In the genomic region with DNA sequence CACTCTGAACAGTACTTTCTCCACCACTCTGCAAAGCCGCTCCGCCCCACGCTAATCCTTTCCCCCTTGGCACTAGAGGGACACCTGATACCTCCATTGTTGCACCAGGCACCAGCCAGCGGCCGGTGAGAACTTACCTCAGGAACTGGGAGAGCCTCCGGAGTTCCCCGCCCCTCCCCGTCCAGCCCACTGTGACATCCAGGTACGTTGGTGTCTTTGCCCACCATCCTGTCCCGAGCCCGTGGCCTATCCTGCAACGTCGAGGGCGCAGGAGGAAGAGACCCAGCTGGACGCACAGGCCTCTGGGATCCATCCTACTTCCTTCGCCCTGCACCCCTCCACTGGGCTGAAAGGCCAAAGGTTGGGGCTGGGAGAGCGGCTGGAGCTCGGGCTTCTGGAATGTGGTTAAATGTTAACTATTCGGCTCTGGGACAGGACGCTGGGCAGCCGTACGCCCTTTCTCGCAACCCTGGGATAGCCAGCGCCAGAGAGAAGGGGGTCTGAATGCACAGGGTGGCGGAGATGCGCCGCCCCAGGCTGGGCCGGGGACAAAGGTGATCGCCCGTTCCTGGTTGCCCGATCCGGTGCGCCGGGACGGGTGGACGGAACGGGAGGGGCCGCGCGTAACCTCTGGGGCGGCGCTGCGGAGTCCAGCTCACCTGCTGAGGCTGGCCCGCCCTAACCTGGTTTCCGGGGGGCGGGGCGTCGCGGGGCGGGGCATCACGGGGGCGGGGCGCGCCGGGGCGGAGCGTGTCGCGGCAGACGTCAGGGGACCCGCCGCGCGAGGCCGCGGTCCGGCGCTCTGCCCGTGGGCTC, we compare ENCODE assay signal across 8 mouse cellular contexts. TPM values are rescaled to one million over a fixed set of nuclear protein-coding genes. Genes with fewer than 3 reads are reported as not detected.
DNase-seq lines count a peak whose midpoint lies in the region; ATAC-seq and TF ChIP-seq lines count a peak whose summit lies in the region.

No protein-coding gene starts in this region.

- TF ChIP-seq POLR2A in kidney, adult 2 months (IDR thresholded peaks at IDR 0.05; ENCODE audit: low read depth, low read length) = peak; percentile 59

- ATAC-seq in lung, embryonic 15.5 days (ENCODE audit: borderline replicate concordance, extremely low read depth, low FRiP score, low TSS enrichment) = peak; percentile 53

- H3K27ac ChIP-seq in kidney, adult 2 months (ENCODE audit: insufficient read depth, low read depth, low read length) = peak overlapping the region; percentile 97
- peak overlapping the region; percentile 97 for H3K27ac ChIP-seq in lung, embryonic 15.5 days

- DNase-seq in layer of hippocampus, postnatal 10 days (ENCODE audit: low spot score in 2 of 2) = peak; percentile 32 to 59
- DNase-seq in layer of hippocampus, adult 9-10 months (ENCODE audit: low spot score) = no peak
- DNase-seq in cerebellum, adult 11 months = peak; percentile 71
- peak; percentile 44 for DNase-seq in forelimb bud, embryonic 11.5 days (ENCODE audit: low read depth, low spot score)
- peak; percentile 94 for DNase-seq in kidney, adult 2 months
- peak; percentile 71 for DNase-seq in ovary, postnatal 36 days (ENCODE audit: low spot score)
- no peak for DNase-seq in left cerebral cortex, postnatal 10 days (ENCODE audit: extremely low spot score in 1 of 2, low spot score in 2 of 2)

- 3% methylated on average over 67 of the region's 69 CpGs for WGBS in kidney, adult 2 months
- WGBS in lung, embryonic 15.5 days = 4% methylated on average over 60 of the region's 69 CpGs

- H3K4me3 ChIP-seq in kidney, adult 2 months (ENCODE audit: insufficient read depth, low read depth, low read length) = peak overlapping the region; percentile 85
- H3K4me3 ChIP-seq in lung, embryonic 15.5 days = peak overlapping the region; percentile 83

- TF ChIP-seq CTCF in kidney, adult 2 months (conservative IDR thresholded peaks at IDR 0.05; ENCODE audit: insufficient read depth, insufficient read length, low read depth, low read length) = 0 out of 2 replicates have a peak, but pooled peaks have one; percentile 4

- intact Hi-C loops in left cerebral cortex, postnatal 10 days (cut with DNase I) = no loop called here

- H3K4me1 ChIP-seq in kidney, adult 2 months (ENCODE audit: control insufficient read depth, insufficient read depth, low read length) = peaks cover 25% of the 10 kb centered on the region; the same call in 1 of the 2 replicates
- H3K4me1 ChIP-seq in lung, embryonic 15.5 days = peaks cover 32% of the 10 kb centered on the region

- no peaks in the 10 kb centered on the region for H3K27me3 ChIP-seq in kidney, adult 2 months (replicated peaks; ENCODE audit: control insufficient read depth, insufficient read depth, low read length)
- H3K27me3 ChIP-seq in lung, embryonic 15.5 days = peaks cover 19% of the 10 kb centered on the region

- peak overlapping the region; percentile 69 for H3K9ac ChIP-seq in lung, embryonic 15.5 days

- peak overlapping the region; percentile 98 for H3K4me2 ChIP-seq in lung, embryonic 15.5 days

- no peaks in the 10 kb centered on the region for H3K36me3 ChIP-seq in kidney, adult 2 months (ENCODE audit: control insufficient read depth, insufficient read depth, low read length)
- peaks cover 4% of the 10 kb centered on the region; the same call in 1 of the 2 replicates for H3K36me3 ChIP-seq in lung, embryonic 15.5 days

- no peaks in the 10 kb centered on the region for H3K9me3 ChIP-seq in lung, embryonic 15.5 days

RNA-seq across cellular contexts. Expression of a gene that starts 1.4 kb away (rescaled TPM):
- 100 to 1,000 TPM; 180 to 199 TPM for total RNA-seq in layer of hippocampus, postnatal 10 days (2021)
- polyA plus RNA-seq in kidney, adult 2 months (2012; rRNA removed) = 63.4 and 75.3 TPM in 2 replicates
- polyA plus RNA-seq in lung, embryonic 15.5 days (2015; fragmentation: Nextera tagmentation; extraction: Ambion mirVana) = 18.6 and 20.8 TPM in 2 replicates
- total RNA-seq in left cerebral cortex, postnatal 10 days (2021) = 100 to 1,000 TPM; 222 to 234 TPM

RNA-seq across cellular contexts. Expression of a gene that starts 38.8 kb away (rescaled TPM):
- 10 to 100 TPM in 1 of 2 experiments, 1 to 10 TPM in 1; 9.2 to 11.7 TPM for total RNA-seq in layer of hippocampus, postnatal 10 days (2021)
- 19.6 and 23.7 TPM in 2 replicates for polyA plus RNA-seq in kidney, adult 2 months (2012; rRNA removed)
- 12.7 and 17.9 TPM in 2 replicates for polyA plus RNA-seq in lung, embryonic 15.5 days (2015; fragmentation: Nextera tagmentation; extraction: Ambion mirVana)
- total RNA-seq in left cerebral cortex, postnatal 10 days (2021) = 10 to 100 TPM in 1 of 2 experiments, 1 to 10 TPM in 1; 10.0 to 11.9 TPM

RNA-seq across cellular contexts. Expression of a gene that starts 43.0 kb away (rescaled TPM):
- under 1 TPM; 0.33 to 0.80 TPM for total RNA-seq in layer of hippocampus, postnatal 10 days (2021)
- polyA plus RNA-seq in kidney, adult 2 months (2012; rRNA removed) = 10.7 and 12.1 TPM in 2 replicates
- polyA plus RNA-seq in lung, embryonic 15.5 days (2015; fragmentation: Nextera tagmentation; extraction: Ambion mirVana) = 11.4 TPM in 2 replicates
- total RNA-seq in left cerebral cortex, postnatal 10 days (2021) = under 1 TPM; 0.28 to 0.34 TPM

RNA-seq across cellular contexts. Expression of a gene that starts 46.9 kb away (rescaled TPM):
- 100 to 1,000 TPM; 182 to 185 TPM for total RNA-seq in layer of hippocampus, postnatal 10 days (2021)
- 85.3 and 90.6 TPM in 2 replicates for polyA plus RNA-seq in kidney, adult 2 months (2012; rRNA removed)
- polyA plus RNA-seq in lung, embryonic 15.5 days (2015; fragmentation: Nextera tagmentation; extraction: Ambion mirVana) = 145 and 157 TPM in 2 replicates
- total RNA-seq in left cerebral cortex, postnatal 10 days (2021) = 100 to 1,000 TPM; 166 to 169 TPM

Comparison
In these comparisons a context has a peak if more than half of its experiments do, and no peak if none do; other contexts are left out.
1. DNase-seq: peak in layer of hippocampus, postnatal 10 days (2 of 2), cerebellum, adult 11 months (single experiment), forelimb bud, embryonic 11.5 days (single experiment), kidney, adult 2 months (single experiment) and ovary, postnatal 36 days (single experiment); none in layer of hippocampus, adult 9-10 months (single experiment) and left cerebral cortex, postnatal 10 days (0 of 2).